Mouse (Mus musculus) cerebellum, adult 11-12 months (tissue): Measurements from ENCODE around the gene Nek11.
A peak's percentile ranks its signal among the peaks of the same experiment; 100 is the strongest.
"Not testable (repeated sequence)": the region's sequence is repeated elsewhere in the genome, so short reads cannot be mapped to it uniquely, and the experiment has no call there.

Source experiments
- DNase-seq: peaks from one replicate; pipeline ENCODE4 v3.0.0; 2022

The Nek11 gene

GRCm38 (mm10) chr9:105132002-105132367 lies 263.3 kb downstream of the Nek11 start:
- no peak for DNase-seq

GRCm38 (mm10) chr9:105131253-105132001 lies 263.9 kb downstream of the Nek11 start, which contains the start of gene Nudt16:
TSS of gene Nudt16 (minus strand) at chr9:105131824.
- peak; percentile 92 for DNase-seq

GRCm38 (mm10) chr9:105130331-105130730 lies 265.0 kb downstream of the Nek11 start:
- DNase-seq: no peak

GRCm38 (mm10) chr9:105125206-105125605 lies 270.1 kb downstream of the Nek11 start:
- DNase-seq: not testable (repeated sequence)
